Mouse (Mus musculus): ENCODE data around the gene Sult1e1. TPM values are rescaled to one million over a fixed set of nuclear protein-coding genes. Genes with fewer than 3 reads are reported as not detected.

Gene Sult1e1
- polyA plus RNA-seq, 1 experiment from 2014 or later: not detected

DNA sequence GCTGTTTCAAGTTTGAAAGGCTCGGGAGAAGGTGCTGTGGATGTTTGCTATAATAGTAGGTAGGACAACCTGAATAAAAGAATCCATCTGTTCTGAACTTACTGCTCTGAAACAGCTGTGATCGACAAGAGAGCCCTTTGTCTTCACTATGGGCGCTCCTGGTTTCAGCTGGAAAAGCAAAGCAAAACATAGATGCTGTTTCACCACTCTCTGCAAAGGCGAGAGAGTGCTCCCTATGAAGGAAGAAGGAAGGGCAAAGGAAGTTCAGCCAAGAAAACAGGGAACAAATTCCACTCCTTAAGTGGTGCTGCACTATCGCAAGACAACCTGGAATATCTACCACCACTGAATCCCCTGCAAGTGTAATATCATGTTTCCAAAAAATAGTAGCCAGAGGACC is 17.9 kb downstream of the Sult1e1 start:
- Histone ChIP-seq H3K27me3 (ENCODE audit: control insufficient read depth, insufficient read depth, low read length) (no peaks in the 10 kb centered on the region), H3K4me1 (ENCODE audit: control insufficient read depth, insufficient read depth, low read length) (no peaks in the 10 kb centered on the region), H3K9me3 (ENCODE audit: control insufficient read depth, low read length) (no peaks in the 10 kb centered on the region), H3K4me3 (ENCODE audit: low read depth, low read length) (no peak overlapping the region), H3K36me3 (ENCODE audit: control insufficient read depth, insufficient read depth, low read length) (no peaks in the 10 kb centered on the region), H3K9ac (ENCODE audit: low read length) (no peak overlapping the region), H3K27ac (replicated peaks; ENCODE audit: low read depth, low read length) (peak overlapping the region; percentile 42; the same call in 1 of the 2 replicates), H3K4me2 (ENCODE audit: low read depth, severe bottlenecking) (no peak overlapping the region)
- peak; percentile 28 for DNase-seq (ENCODE audit: low spot score)
- WGBS: 44% methylated on average over 5 of the region's 5 CpGs
- ATAC-seq (ENCODE audit: insufficient number of reproducible peaks, low FRiP score, low TSS enrichment, low read depth): 0 out of 2 replicates have a peak, but pooled peaks have one; percentile 13

DNA sequence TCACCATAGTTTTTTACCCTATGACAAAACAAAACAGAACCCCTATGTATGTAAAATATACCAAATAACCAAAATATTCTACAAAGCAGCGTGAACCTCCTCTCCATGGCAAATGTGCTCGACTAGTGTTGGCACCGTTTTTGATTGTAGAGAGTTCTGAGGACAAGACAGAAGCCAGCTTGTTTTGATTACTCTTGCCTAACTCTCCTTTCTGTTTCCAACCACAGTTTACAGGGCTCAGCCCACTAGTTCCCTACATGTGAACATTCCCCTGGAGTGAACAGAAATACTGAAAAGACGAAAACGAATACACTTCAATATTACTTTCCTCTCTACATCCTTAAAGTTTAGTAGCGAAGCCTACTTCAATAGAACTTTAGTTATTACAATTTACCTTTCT is 18.6 kb downstream of the Sult1e1 start:
- Histone ChIP-seq H3K27ac (replicated peaks; ENCODE audit: low read depth, low read length) (no peak overlapping the region), H3K9ac (ENCODE audit: low read length) (no peak overlapping the region), H3K9me3 (ENCODE audit: control insufficient read depth, low read length) (no peaks in the 10 kb centered on the region), H3K27me3 (ENCODE audit: control insufficient read depth, insufficient read depth, low read length) (no peaks in the 10 kb centered on the region), H3K4me2 (ENCODE audit: low read depth, severe bottlenecking) (no peak overlapping the region), H3K4me1 (ENCODE audit: control insufficient read depth, insufficient read depth, low read length) (no peaks in the 10 kb centered on the region), H3K4me3 (ENCODE audit: low read depth, low read length) (no peak overlapping the region), H3K36me3 (ENCODE audit: control insufficient read depth, insufficient read depth, low read length) (no peaks in the 10 kb centered on the region)
- no peak for DNase-seq (ENCODE audit: low spot score)
- WGBS: 69% methylated on average over 6 of the region's 6 CpGs
- ATAC-seq (ENCODE audit: insufficient number of reproducible peaks, low FRiP score, low TSS enrichment, low read depth): no peak

DNA sequence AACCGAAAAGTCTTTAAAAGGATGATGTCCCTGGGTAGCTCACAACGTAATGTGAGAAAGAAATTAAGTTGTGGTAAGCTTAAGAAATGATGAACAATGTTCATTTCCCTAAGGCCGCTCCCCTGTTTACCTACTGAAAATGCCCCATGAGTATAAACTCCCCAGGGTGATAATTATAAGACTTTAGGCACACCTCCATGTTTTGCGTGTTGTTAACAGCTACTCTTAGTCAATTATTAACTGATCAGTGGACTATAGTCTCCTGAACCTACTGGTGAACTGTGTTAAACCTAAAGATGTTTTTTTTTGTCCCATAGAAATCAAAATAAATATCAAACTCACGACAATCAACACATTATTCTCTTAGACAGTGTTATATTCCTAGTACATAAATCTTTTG is 22.5 kb downstream of the Sult1e1 start, which contains the start of gene Sult1d1:
Gene Sult1d1, minus strand, starts transcription at position 183 of the 400 bp plus-strand sequence.
- H3K27me3 ChIP-seq (ENCODE audit: control insufficient read depth, insufficient read depth, low read length): no peaks in the 10 kb centered on the region
- no peak for ATAC-seq (ENCODE audit: insufficient number of reproducible peaks, low FRiP score, low TSS enrichment, low read depth)
- no peak within 1 kb of the TSS for H3K4me2 ChIP-seq (ENCODE audit: low read depth, severe bottlenecking)
- H3K36me3 ChIP-seq (ENCODE audit: control insufficient read depth, insufficient read depth, low read length): no peaks in the 10 kb centered on the region
- DNase-seq (ENCODE audit: low spot score): no peak
- H3K4me3 ChIP-seq (ENCODE audit: low read depth, low read length): no peak within 1 kb of the TSS
- H3K9me3 ChIP-seq (ENCODE audit: control insufficient read depth, low read length): no peaks in the 10 kb centered on the region
- H3K9ac ChIP-seq (ENCODE audit: low read length): no peak within 1 kb of the TSS
- 84% methylated on average over 5 of the region's 5 CpGs for WGBS
- no peak within 1 kb of the TSS for H3K27ac ChIP-seq (replicated peaks; ENCODE audit: low read depth, low read length)
- no peaks in the 10 kb centered on the region for H3K4me1 ChIP-seq (ENCODE audit: control insufficient read depth, insufficient read depth, low read length)

DNA sequence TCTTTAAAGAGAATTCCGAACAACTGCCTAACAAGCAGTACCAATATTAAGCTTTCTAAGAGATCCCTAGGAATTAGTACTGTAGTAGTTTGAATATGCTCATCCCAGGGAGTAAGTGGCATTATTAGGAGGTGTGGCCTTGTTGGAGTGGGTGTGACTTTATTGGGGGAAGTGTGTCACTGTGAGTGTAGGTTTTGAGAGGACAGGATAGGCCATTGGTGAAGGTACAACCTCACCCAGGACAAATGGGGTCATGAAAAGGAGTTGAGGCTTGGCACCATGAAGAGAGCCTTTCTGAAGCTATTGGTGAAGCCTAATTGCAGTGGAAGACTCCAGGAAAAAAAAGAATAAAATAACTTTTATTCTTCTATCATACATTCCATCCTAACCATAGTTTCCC is 24.1 kb downstream of the Sult1e1 start:
- Histone ChIP-seq H3K9ac (ENCODE audit: low read length) (no peak overlapping the region), H3K27ac (replicated peaks; ENCODE audit: low read depth, low read length) (no peak overlapping the region), H3K4me2 (ENCODE audit: low read depth, severe bottlenecking) (no peak overlapping the region), H3K27me3 (ENCODE audit: control insufficient read depth, insufficient read depth, low read length) (no peaks in the 10 kb centered on the region), H3K4me1 (ENCODE audit: control insufficient read depth, insufficient read depth, low read length) (no peaks in the 10 kb centered on the region), H3K4me3 (ENCODE audit: low read depth, low read length) (no peak overlapping the region), H3K9me3 (ENCODE audit: control insufficient read depth, low read length) (no peaks in the 10 kb centered on the region), H3K36me3 (ENCODE audit: control insufficient read depth, insufficient read depth, low read length) (no peaks in the 10 kb centered on the region)
- ATAC-seq (ENCODE audit: insufficient number of reproducible peaks, low FRiP score, low TSS enrichment, low read depth): no peak
- no peak for DNase-seq (ENCODE audit: low spot score)
- 87% methylated on average over 1 of the region's 1 CpGs for WGBS

DNA sequence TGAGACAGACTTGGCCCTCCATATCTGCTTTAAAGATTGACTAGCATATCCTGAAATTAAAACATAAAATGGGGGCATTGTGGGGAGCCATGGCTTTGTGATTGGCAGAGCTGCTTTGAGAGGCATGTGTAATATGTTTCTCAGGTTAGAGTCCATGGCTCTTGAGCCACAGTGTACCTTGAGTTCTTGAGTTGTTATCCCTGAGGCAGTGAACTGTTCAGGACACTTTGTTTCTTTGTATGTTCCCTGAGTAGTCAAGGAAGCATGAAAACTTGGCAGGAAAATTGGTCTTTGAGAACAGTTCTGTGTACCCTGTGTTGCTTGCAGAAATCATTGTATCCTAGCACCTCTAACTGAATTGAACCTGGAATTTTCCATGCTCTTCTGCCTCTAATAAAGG is 28.4 kb downstream of the Sult1e1 start:
- no peaks in the 10 kb centered on the region for H3K36me3 ChIP-seq (ENCODE audit: control insufficient read depth, insufficient read depth, low read length)
- H3K9me3 ChIP-seq (ENCODE audit: control insufficient read depth, low read length): no peaks in the 10 kb centered on the region
- H3K27me3 ChIP-seq (ENCODE audit: control insufficient read depth, insufficient read depth, low read length): no peaks in the 10 kb centered on the region
- H3K4me1 ChIP-seq (ENCODE audit: control insufficient read depth, insufficient read depth, low read length): no peaks in the 10 kb centered on the region
- no peak overlapping the region for H3K9ac ChIP-seq (ENCODE audit: low read length)
- H3K4me2 ChIP-seq (ENCODE audit: low read depth, severe bottlenecking): no peak overlapping the region
- no peak overlapping the region for H3K27ac ChIP-seq (replicated peaks; ENCODE audit: low read depth, low read length)
- no peak for ATAC-seq (ENCODE audit: insufficient number of reproducible peaks, low FRiP score, low TSS enrichment, low read depth)
- H3K4me3 ChIP-seq (ENCODE audit: low read depth, low read length): no peak overlapping the region
- no peak for DNase-seq (ENCODE audit: low spot score)

DNA sequence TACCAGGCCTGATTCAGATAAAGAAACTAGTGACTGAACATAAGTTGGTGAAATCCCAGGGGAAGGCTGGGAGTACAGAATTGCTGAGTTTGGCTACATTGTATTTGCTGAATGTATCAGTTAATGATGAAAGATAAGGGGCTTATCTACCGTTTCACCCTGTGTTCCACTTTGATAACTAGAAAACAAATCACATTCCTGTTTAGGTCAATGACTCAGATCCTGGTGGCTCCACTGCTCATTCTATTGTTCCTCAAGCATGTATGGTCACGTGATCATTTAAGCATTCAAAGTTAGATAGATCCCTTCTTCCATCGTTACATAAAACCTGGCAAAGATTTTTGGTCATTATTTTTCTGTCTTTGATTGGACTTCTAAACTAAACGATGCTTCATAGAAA is 28.9 kb downstream of the Sult1e1 start:
- Histone ChIP-seq H3K4me2 (ENCODE audit: low read depth, severe bottlenecking) (no peak overlapping the region), H3K36me3 (ENCODE audit: control insufficient read depth, insufficient read depth, low read length) (no peaks in the 10 kb centered on the region), H3K9ac (ENCODE audit: low read length) (no peak overlapping the region), H3K27me3 (ENCODE audit: control insufficient read depth, insufficient read depth, low read length) (no peaks in the 10 kb centered on the region), H3K4me3 (ENCODE audit: low read depth, low read length) (no peak overlapping the region), H3K9me3 (ENCODE audit: control insufficient read depth, low read length) (no peaks in the 10 kb centered on the region), H3K4me1 (ENCODE audit: control insufficient read depth, insufficient read depth, low read length) (no peaks in the 10 kb centered on the region), H3K27ac (replicated peaks; ENCODE audit: low read depth, low read length) (no peak overlapping the region)
- no peak for ATAC-seq (ENCODE audit: insufficient number of reproducible peaks, low FRiP score, low TSS enrichment, low read depth)
- 86% methylated on average over 4 of the region's 4 CpGs for WGBS
- DNase-seq (ENCODE audit: low spot score): no peak

DNA sequence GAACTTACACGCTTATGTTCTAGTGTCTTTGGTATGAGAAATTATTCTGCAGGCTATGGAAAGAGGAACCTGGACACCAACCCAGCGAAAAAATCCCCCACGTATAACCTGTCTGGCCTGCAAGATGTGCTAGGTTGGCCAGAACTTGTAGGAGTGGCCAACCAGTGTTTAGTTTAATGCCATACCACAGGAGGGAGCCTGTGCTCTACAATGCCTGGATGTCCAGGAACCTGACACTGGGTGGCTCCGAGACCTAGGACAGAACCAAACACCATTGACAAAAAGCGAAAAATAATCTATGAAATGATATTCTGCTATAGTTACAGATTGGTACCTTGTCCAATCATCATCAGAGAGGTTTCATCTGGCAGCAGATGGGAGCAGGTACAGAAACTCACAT is 31.2 kb downstream of the Sult1e1 start:
- no peak overlapping the region for H3K4me2 ChIP-seq (ENCODE audit: low read depth, severe bottlenecking)
- H3K9me3 ChIP-seq (ENCODE audit: control insufficient read depth, low read length): no peaks in the 10 kb centered on the region
- H3K4me1 ChIP-seq (ENCODE audit: control insufficient read depth, insufficient read depth, low read length): no peaks in the 10 kb centered on the region
- no peak overlapping the region for H3K9ac ChIP-seq (ENCODE audit: low read length)
- no peak overlapping the region for H3K27ac ChIP-seq (replicated peaks; ENCODE audit: low read depth, low read length)
- ATAC-seq (ENCODE audit: insufficient number of reproducible peaks, low FRiP score, low TSS enrichment, low read depth) (no peak), DNase-seq (ENCODE audit: low spot score) (no peak)
- H3K36me3 ChIP-seq (ENCODE audit: control insufficient read depth, insufficient read depth, low read length): no peaks in the 10 kb centered on the region
- H3K4me3 ChIP-seq (ENCODE audit: low read depth, low read length): no peak overlapping the region
- H3K27me3 ChIP-seq (ENCODE audit: control insufficient read depth, insufficient read depth, low read length): no peaks in the 10 kb centered on the region
- WGBS: 77% methylated on average over 5 of the region's 5 CpGs

DNA sequence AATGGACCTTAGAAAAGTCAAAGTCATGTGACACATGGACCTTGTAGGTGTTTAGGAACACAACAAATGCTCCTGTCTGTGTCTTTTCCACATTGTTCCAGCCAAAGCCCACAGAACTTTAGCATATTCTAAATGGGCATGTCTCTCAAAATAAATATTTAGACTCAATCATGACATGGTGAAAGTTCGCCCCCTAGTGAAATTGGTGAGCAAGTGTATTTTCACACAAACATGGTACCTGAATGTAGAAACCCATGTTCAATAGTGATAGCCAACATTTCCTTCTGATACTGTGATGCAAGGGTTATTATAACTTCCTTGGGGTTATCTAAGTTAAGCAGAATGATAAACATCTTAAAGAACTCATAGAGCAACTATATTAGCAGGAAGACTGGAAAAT is 40.5 kb downstream of the Sult1e1 start:
- no peak for ATAC-seq (ENCODE audit: insufficient number of reproducible peaks, low FRiP score, low TSS enrichment, low read depth)
- H3K9me3 ChIP-seq (ENCODE audit: control insufficient read depth, low read length): no peaks in the 10 kb centered on the region
- no peaks in the 10 kb centered on the region for H3K36me3 ChIP-seq (ENCODE audit: control insufficient read depth, insufficient read depth, low read length)
- no peaks in the 10 kb centered on the region for H3K4me1 ChIP-seq (ENCODE audit: control insufficient read depth, insufficient read depth, low read length)
- no peak for DNase-seq (ENCODE audit: low spot score)
- 24% methylated on average over 1 of the region's 1 CpGs for WGBS
- H3K4me2 ChIP-seq (ENCODE audit: low read depth, severe bottlenecking): no peak overlapping the region
- H3K27me3 ChIP-seq (ENCODE audit: control insufficient read depth, insufficient read depth, low read length): no peaks in the 10 kb centered on the region
- no peak overlapping the region for H3K4me3 ChIP-seq (ENCODE audit: low read depth, low read length)
- no peak overlapping the region for H3K9ac ChIP-seq (ENCODE audit: low read length)
- no peak overlapping the region for H3K27ac ChIP-seq (replicated peaks; ENCODE audit: low read depth, low read length)

DNA sequence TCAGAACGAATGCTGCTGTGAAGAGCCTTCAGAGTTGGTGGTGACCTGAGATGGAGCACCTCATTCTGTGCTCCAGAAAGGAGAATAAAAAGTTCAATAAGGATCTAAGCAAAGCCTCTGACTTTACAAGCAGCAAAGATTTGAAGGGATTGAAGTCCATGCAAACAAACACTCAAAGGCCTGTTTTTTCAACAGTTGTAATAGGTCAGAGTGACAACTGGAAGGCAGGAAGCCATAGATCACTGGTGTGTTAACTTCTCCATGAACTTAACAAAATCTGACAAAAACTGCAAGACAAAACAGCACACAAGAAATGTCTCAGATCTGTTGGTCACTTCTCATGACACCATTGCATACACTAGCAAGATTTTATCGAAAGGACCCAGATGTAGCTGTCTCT is 53.3 kb downstream of the Sult1e1 start, which contains the start of gene Sult1b1:
Gene Sult1b1, minus strand, starts transcription at position 85 of the 400 bp plus-strand sequence.
- Histone ChIP-seq H3K9ac (ENCODE audit: low read length) (no peak within 1 kb of the TSS), H3K27ac (replicated peaks; ENCODE audit: low read depth, low read length) (no peak within 1 kb of the TSS), H3K9me3 (ENCODE audit: control insufficient read depth, low read length) (no peaks in the 10 kb centered on the region), H3K4me3 (ENCODE audit: low read depth, low read length) (no peak within 1 kb of the TSS), H3K4me1 (ENCODE audit: control insufficient read depth, insufficient read depth, low read length) (no peaks in the 10 kb centered on the region), H3K36me3 (ENCODE audit: control insufficient read depth, insufficient read depth, low read length) (no peaks in the 10 kb centered on the region), H3K27me3 (ENCODE audit: control insufficient read depth, insufficient read depth, low read length) (no peaks in the 10 kb centered on the region), H3K4me2 (ENCODE audit: low read depth, severe bottlenecking) (no peak within 1 kb of the TSS)
- ATAC-seq (ENCODE audit: insufficient number of reproducible peaks, low FRiP score, low TSS enrichment, low read depth) (no peak), DNase-seq (ENCODE audit: low spot score) (no peak)
- WGBS: 90% methylated on average over 2 of the region's 2 CpGs
